Mouse (Mus musculus) lung, adult 2 months (tissue): ENCODE results near the gene Itgb4.

Experiments used
- CTCF ChIP-seq: fragments of 200-500 bp; IDR thresholded peaks from 2 replicates; pipeline ENCODE4 v1.5.1; 2011; ENCODE audit warnings: mild to moderate bottlenecking, low read length, control low read depth; ENCODE audit not compliant: insufficient read depth
- POLR2A ChIP-seq: fragments of 200-500 bp; IDR thresholded peaks from 2 replicates; pipeline ENCODE4 v1.6.1; 2011; ENCODE audit warnings: low read depth, mild to moderate bottlenecking, control low read depth, low read length, borderline replicate concordance; ENCODE audit errors: extremely low read depth

GRCm38 (mm10) chr11:116019360-116019791, 44.9 kb downstream of the Itgb4 start:
- TF ChIP-seq POLR2A (no peak), CTCF (no peak)
